ENCODE assay signal across 8 mouse cellular contexts in the genomic region with DNA sequence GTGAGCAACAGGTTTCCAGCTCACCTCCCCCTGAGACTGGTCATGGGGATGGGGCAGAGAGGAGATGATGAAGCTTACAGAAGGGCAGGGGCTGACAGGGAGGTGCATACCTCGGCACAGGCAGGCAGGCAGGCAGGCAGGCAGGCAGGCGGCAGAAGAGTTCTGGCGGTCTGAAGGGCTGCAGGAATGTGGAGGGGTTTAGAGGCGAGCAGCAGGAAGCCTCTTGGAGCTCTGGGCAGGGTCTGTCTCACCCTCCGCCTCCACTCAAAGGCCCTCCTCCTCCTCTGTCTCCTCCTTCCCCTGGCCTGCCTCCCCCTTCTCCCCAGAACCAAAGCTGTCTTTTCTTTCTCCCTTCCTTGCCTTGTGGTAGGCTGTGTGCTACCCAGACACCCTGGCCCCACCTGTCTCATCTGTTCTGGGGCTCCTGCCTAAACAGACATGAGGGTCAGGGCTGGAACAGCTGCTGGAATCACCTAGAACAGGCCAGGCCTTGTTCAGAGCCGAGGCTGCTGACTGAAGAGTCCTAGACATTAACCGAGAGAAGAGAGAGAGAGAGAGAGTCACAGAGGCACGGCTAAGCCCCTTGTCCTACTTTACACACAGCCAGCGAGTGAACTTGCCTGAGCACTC. TPM values are rescaled to one million over a fixed set of nuclear protein-coding genes. Genes with fewer than 3 reads are reported as not detected.
DNase-seq lines count a peak whose midpoint lies in the region; ATAC-seq lines count a peak whose summit lies in the region.

No protein-coding gene starts in this region.

- H3K27me3 ChIP-seq in intestine, embryonic 15.5 days (replicated peaks): no peaks in the 10 kb centered on the region
- peaks cover 11% of the 10 kb centered on the region; the same call in 1 of the 2 replicates for H3K27me3 ChIP-seq in liver, embryonic 12.5 days (replicated peaks)
- H3K27me3 ChIP-seq in neural tube, embryonic 12.5 days (replicated peaks): no peaks in the 10 kb centered on the region

- no peaks in the 10 kb centered on the region for H3K36me3 ChIP-seq in intestine, embryonic 15.5 days
- H3K36me3 ChIP-seq in liver, embryonic 12.5 days: no peaks in the 10 kb centered on the region
- no peaks in the 10 kb centered on the region for H3K36me3 ChIP-seq in neural tube, embryonic 12.5 days

- H3K9ac ChIP-seq in intestine, embryonic 15.5 days: peak overlapping the region; percentile 57
- peak overlapping the region; percentile 52 for H3K9ac ChIP-seq in liver, embryonic 12.5 days
- H3K9ac ChIP-seq in neural tube, embryonic 12.5 days: peak overlapping the region; percentile 65

- peaks cover 15% of the 10 kb centered on the region; the same call in 1 of the 2 replicates for H3K4me1 ChIP-seq in brown adipose tissue, adult 24 weeks (ENCODE audit: control insufficient read depth, insufficient read depth, insufficient read length, low read length)
- H3K4me1 ChIP-seq in intestine, embryonic 15.5 days (replicated peaks): peaks cover 55% of the 10 kb centered on the region
- H3K4me1 ChIP-seq in liver, embryonic 12.5 days: peaks cover 43% of the 10 kb centered on the region
- H3K4me1 ChIP-seq in neural tube, embryonic 12.5 days: peaks cover 51% of the 10 kb centered on the region

- peak; percentile 87 for DNase-seq in ZHBTc4 (ENCODE audit: low read depth, low spot score)
- DNase-seq in gastrocnemius, postnatal 36 days: peak; percentile 71 to 75

- H3K4me3 ChIP-seq in brown adipose tissue, adult 24 weeks (ENCODE audit: insufficient read depth, low read depth, low read length): peak overlapping the region; percentile 75
- peak overlapping the region; percentile 47 for H3K4me3 ChIP-seq in intestine, embryonic 15.5 days (replicated peaks)
- H3K4me3 ChIP-seq in liver, embryonic 12.5 days: peak overlapping the region; percentile 47
- H3K4me3 ChIP-seq in neural tube, embryonic 12.5 days: peak overlapping the region; percentile 44

- intact Hi-C loops in gastrocnemius, postnatal 36 days (cut with DNase I): no loop called here

- 17% methylated on average over 9 of the region's 9 CpGs for WGBS in intestine, embryonic 15.5 days
- 32% methylated on average over 9 of the region's 9 CpGs for WGBS in liver, embryonic 12.5 days (ENCODE audit: insufficient replicate concordance)
- WGBS in neural tube, embryonic 12.5 days: 3% methylated on average over 8 of the region's 9 CpGs

- peak overlapping the region; percentile 56 for H3K4me2 ChIP-seq in intestine, embryonic 15.5 days (replicated peaks)
- peak overlapping the region; percentile 64 for H3K4me2 ChIP-seq in liver, embryonic 12.5 days
- peak overlapping the region; percentile 58 for H3K4me2 ChIP-seq in neural tube, embryonic 12.5 days (replicated peaks)

- ATAC-seq in intestine, embryonic 15.5 days: peak; percentile 82
- 0 out of 2 replicates have a peak, but pooled peaks have one; percentile 26 for ATAC-seq in liver, embryonic 12.5 days
- ATAC-seq in neural tube, embryonic 12.5 days (ENCODE audit: low FRiP score, low read depth): peak; percentile 48
- no peak for ATAC-seq in inflammation-experienced regulatory T-cells, adult 6 months
- no peak for ATAC-seq in CD4-positive, CD25-positive, alpha-beta regulatory T cell, adult 4 months

- peak overlapping the region; percentile 95 for H3K27ac ChIP-seq in brown adipose tissue, adult 24 weeks (replicated peaks; ENCODE audit: low read depth, low read length)
- peak overlapping the region; percentile 90 for H3K27ac ChIP-seq in intestine, embryonic 15.5 days
- H3K27ac ChIP-seq in liver, embryonic 12.5 days: peak overlapping the region; percentile 66
- H3K27ac ChIP-seq in neural tube, embryonic 12.5 days: peak overlapping the region; percentile 54

- H3K9me3 ChIP-seq in intestine, embryonic 15.5 days: no peaks in the 10 kb centered on the region
- H3K9me3 ChIP-seq in liver, embryonic 12.5 days (replicated peaks): no peaks in the 10 kb centered on the region
- H3K9me3 ChIP-seq in neural tube, embryonic 12.5 days: no peaks in the 10 kb centered on the region

RNA-seq across cellular contexts. Expression of a gene that starts 3.2 kb away (rescaled TPM):
- polyA plus RNA-seq in brown adipose tissue, adult 24 weeks (2012; ENCODE audit: insufficient read depth, insufficient read length, missing spikeins): 730 and 804 TPM in 2 replicates
- 100 to 1,000 TPM; 572 to 675 TPM for total RNA-seq in gastrocnemius, postnatal 36 days (2021)
- 1,532 and 1,545 TPM in 2 replicates for polyA plus RNA-seq in intestine, embryonic 15.5 days (2015; fragmentation: Nextera tagmentation; extraction: Ambion mirVana)
- polyA plus RNA-seq in liver, embryonic 12.5 days (2016; fragmentation: Nextera tagmentation; extraction: Ambion mirVana): 167 and 173 TPM in 2 replicates
- polyA plus RNA-seq in neural tube, embryonic 12.5 days (2016; fragmentation: Nextera tagmentation; extraction: Ambion mirVana): 545 and 567 TPM in 2 replicates
- polyA plus RNA-seq in inflammation-experienced regulatory T-cells, adult 6 months (2017; shearing (Covaris generic)): not detected
- under 1 TPM in 1 of 2 experiments, not detected in 1; 0.28 TPM for polyA plus RNA-seq in CD4-positive, CD25-positive, alpha-beta regulatory T cell, adult 4 months (2017; shearing (Covaris generic))

RNA-seq across cellular contexts. Expression of a gene that starts 41.2 kb away (rescaled TPM):
- polyA plus RNA-seq in brown adipose tissue, adult 24 weeks (2012; ENCODE audit: insufficient read depth, insufficient read length, missing spikeins): 386 and 509 TPM in 2 replicates
- total RNA-seq in gastrocnemius, postnatal 36 days (2021): 10 to 100 TPM; 50.4 to 56.4 TPM
- polyA plus RNA-seq in intestine, embryonic 15.5 days (2015; fragmentation: Nextera tagmentation; extraction: Ambion mirVana): 370 and 402 TPM in 2 replicates
- 203 and 210 TPM in 2 replicates for polyA plus RNA-seq in liver, embryonic 12.5 days (2016; fragmentation: Nextera tagmentation; extraction: Ambion mirVana)
- 275 and 300 TPM in 2 replicates for polyA plus RNA-seq in neural tube, embryonic 12.5 days (2016; fragmentation: Nextera tagmentation; extraction: Ambion mirVana)
- polyA plus RNA-seq in inflammation-experienced regulatory T-cells, adult 6 months (2017; shearing (Covaris generic)): 100 to 1,000 TPM; 193 to 267 (median 197) TPM
- polyA plus RNA-seq in CD4-positive, CD25-positive, alpha-beta regulatory T cell, adult 4 months (2017; shearing (Covaris generic)): 100 to 1,000 TPM; 157 to 199 TPM

RNA-seq across cellular contexts. Expression of a gene that starts 49.7 kb away (rescaled TPM):
- polyA plus RNA-seq in brown adipose tissue, adult 24 weeks (2012; ENCODE audit: insufficient read depth, insufficient read length, missing spikeins): 17.0 and 19.4 TPM in 2 replicates
- total RNA-seq in gastrocnemius, postnatal 36 days (2021): 10 to 100 TPM; 46.1 to 48.5 TPM
- 163 and 179 TPM in 2 replicates for polyA plus RNA-seq in intestine, embryonic 15.5 days (2015; fragmentation: Nextera tagmentation; extraction: Ambion mirVana)
- 136 TPM in 2 replicates for polyA plus RNA-seq in liver, embryonic 12.5 days (2016; fragmentation: Nextera tagmentation; extraction: Ambion mirVana)
- 178 and 185 TPM in 2 replicates for polyA plus RNA-seq in neural tube, embryonic 12.5 days (2016; fragmentation: Nextera tagmentation; extraction: Ambion mirVana)
- polyA plus RNA-seq in inflammation-experienced regulatory T-cells, adult 6 months (2017; shearing (Covaris generic)): 10 to 100 TPM; 63.4 to 72.4 (median 65.1) TPM
- 10 to 100 TPM; 61.1 to 74.7 TPM for polyA plus RNA-seq in CD4-positive, CD25-positive, alpha-beta regulatory T cell, adult 4 months (2017; shearing (Covaris generic))

Comparison
In these comparisons a context has a peak if more than half of its experiments do, and no peak if none do; other contexts are left out.
1. ATAC-seq: peak in intestine, embryonic 15.5 days (single experiment), liver, embryonic 12.5 days (single experiment) and neural tube, embryonic 12.5 days (single experiment); none in inflammation-experienced regulatory T-cells, adult 6 months (single experiment) and CD4-positive, CD25-positive, alpha-beta regulatory T cell, adult 4 months (single experiment).
2. RNA of a gene that starts 3.2 kb away (polyA plus RNA-seq): 1,532 to 1,545 TPM in intestine, embryonic 15.5 days, 730 to 804 TPM in brown adipose tissue, adult 24 weeks, 545 to 567 TPM in neural tube, embryonic 12.5 days and 167 to 173 TPM in liver, embryonic 12.5 days; 0.28 TPM in CD4-positive, CD25-positive, alpha-beta regulatory T cell, adult 4 months and not detected in inflammation-experienced regulatory T-cells, adult 6 months; every median in the first group is over 100 times any median in the second.
3. Peak in every context shown above with its lines, with median percentiles within 50 percentile points of each other: H3K27ac ChIP-seq, H3K4me3 ChIP-seq, H3K4me2 ChIP-seq and H3K9ac ChIP-seq.